Mouse (Mus musculus): ENCODE data around the gene Ngly1. TPM values are rescaled to one million over a fixed set of nuclear protein-coding genes. Genes with fewer than 3 reads are reported as not detected.

The Ngly1 gene
- polyA plus RNA-seq, 1 experiment from 2014 or later: 44.9 TPM

GRCm38 (mm10) chr14:16283966-16284365, 34.9 kb downstream of the Ngly1 start:
- Histone ChIP-seq H3K4me3 (replicated peaks; ENCODE audit: low read length) (no peak overlapping the region), H3K9ac (ENCODE audit: low read length) (no peak overlapping the region), H3K27me3 (ENCODE audit: control insufficient read depth, insufficient read depth, low read length) (no peaks in the 10 kb centered on the region), H3K4me1 (ENCODE audit: control insufficient read depth, insufficient read depth, low read length) (no peaks in the 10 kb centered on the region), H3K9me3 (replicated peaks; ENCODE audit: control insufficient read depth, low read length) (no peaks in the 10 kb centered on the region), H3K27ac (ENCODE audit: low read length) (no peak overlapping the region), H3K36me3 (ENCODE audit: control insufficient read depth, insufficient read depth, low read length) (peaks cover 3% of the 10 kb centered on the region; the same call in 1 of the 2 replicates), H3K4me2 (ENCODE audit: low read depth, low read length) (no peak overlapping the region)
- no peak for ATAC-seq (ENCODE audit: insufficient read depth, low FRiP score)
- 85% methylated on average over 4 of the region's 4 CpGs for WGBS

DNA sequence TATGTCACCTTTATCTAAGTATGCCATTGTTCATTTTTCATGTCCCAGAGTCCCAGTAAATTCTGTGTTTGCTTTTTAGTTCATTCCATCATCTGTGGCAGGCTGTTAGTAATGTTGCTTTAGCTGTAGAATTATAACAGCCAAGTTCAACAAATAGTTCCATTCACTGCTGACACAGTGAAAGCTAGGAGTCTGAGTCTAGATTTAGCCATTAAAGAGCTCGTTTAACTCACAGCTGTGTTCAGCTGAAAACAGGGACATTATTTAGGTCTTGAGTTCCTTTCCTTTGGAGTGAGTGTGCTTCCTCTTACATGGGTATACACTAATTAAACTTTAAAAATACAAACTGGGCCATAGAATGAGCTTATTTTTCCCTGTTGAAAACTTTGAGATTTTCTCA, 43.3 kb downstream of the Ngly1 start:
- Histone ChIP-seq H3K27me3 (ENCODE audit: control insufficient read depth, insufficient read depth, low read length) (no peaks in the 10 kb centered on the region), H3K9ac (ENCODE audit: low read length) (no peak overlapping the region), H3K9me3 (replicated peaks; ENCODE audit: control insufficient read depth, low read length) (no peaks in the 10 kb centered on the region), H3K4me2 (ENCODE audit: low read depth, low read length) (no peak overlapping the region), H3K36me3 (ENCODE audit: control insufficient read depth, insufficient read depth, low read length) (peaks cover 5% of the 10 kb centered on the region; the same call in 1 of the 2 replicates), H3K4me3 (replicated peaks; ENCODE audit: low read length) (no peak overlapping the region), H3K27ac (ENCODE audit: low read length) (no peak overlapping the region), H3K4me1 (ENCODE audit: control insufficient read depth, insufficient read depth, low read length) (no peaks in the 10 kb centered on the region)
- no peak for ATAC-seq (ENCODE audit: insufficient read depth, low FRiP score)
- WGBS: 23% methylated on average over 1 of the region's 1 CpGs

DNA sequence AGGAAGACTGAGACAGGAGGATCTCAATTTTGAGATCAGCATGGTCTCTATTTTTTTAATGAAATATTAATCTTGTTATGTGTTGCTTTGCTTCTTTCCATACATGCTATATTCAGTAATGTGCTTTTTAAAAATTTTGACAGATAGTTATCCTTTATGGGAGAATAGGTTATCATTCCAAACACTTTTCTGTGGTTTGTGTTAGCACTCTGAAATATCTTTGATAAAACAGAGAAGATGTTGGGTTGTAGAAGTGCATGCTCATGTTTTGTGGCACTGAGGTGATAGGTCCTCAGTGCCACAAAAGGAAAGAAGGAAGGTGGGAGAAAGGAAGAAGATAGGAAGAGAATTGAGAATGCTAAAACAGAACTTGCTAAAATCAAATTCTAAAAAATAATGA, 43.9 kb downstream of the Ngly1 start:
- Histone ChIP-seq H3K27me3 (ENCODE audit: control insufficient read depth, insufficient read depth, low read length) (no peaks in the 10 kb centered on the region), H3K27ac (ENCODE audit: low read length) (no peak overlapping the region), H3K4me2 (ENCODE audit: low read depth, low read length) (no peak overlapping the region), H3K36me3 (ENCODE audit: control insufficient read depth, insufficient read depth, low read length) (peaks cover 5% of the 10 kb centered on the region; the same call in 1 of the 2 replicates), H3K4me1 (ENCODE audit: control insufficient read depth, insufficient read depth, low read length) (no peaks in the 10 kb centered on the region), H3K9ac (ENCODE audit: low read length) (no peak overlapping the region), H3K9me3 (replicated peaks; ENCODE audit: control insufficient read depth, low read length) (no peaks in the 10 kb centered on the region), H3K4me3 (replicated peaks; ENCODE audit: low read length) (no peak overlapping the region)
- no peak for ATAC-seq (ENCODE audit: insufficient read depth, low FRiP score)

DNA sequence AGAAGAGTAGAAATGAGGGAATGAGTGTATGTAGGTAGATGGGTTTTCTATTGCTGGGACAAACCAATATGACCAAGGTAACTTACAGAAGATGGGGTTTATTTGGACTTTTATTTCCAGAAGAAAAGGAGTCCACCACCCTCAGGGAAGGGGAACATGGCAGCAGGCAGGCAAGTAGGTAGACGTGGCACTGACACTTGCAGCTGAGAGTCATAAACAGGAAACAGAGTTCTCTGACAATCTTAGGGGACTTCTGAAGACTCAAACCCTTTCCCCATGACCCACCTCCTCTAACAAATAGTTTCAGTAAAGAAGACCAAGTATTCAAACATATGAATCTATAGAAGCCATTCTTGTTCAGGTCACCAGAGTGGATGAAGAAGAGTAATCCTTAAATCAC, 44.8 kb downstream of the Ngly1 start:
- no peaks in the 10 kb centered on the region for H3K27me3 ChIP-seq (ENCODE audit: control insufficient read depth, insufficient read depth, low read length)
- WGBS: 76% methylated on average over 1 of the region's 1 CpGs
- no peak overlapping the region for H3K9ac ChIP-seq (ENCODE audit: low read length)
- H3K4me3 ChIP-seq (replicated peaks; ENCODE audit: low read length): no peak overlapping the region
- H3K4me2 ChIP-seq (ENCODE audit: low read depth, low read length): no peak overlapping the region
- no peak for ATAC-seq (ENCODE audit: insufficient read depth, low FRiP score)
- H3K9me3 ChIP-seq (replicated peaks; ENCODE audit: control insufficient read depth, low read length): no peaks in the 10 kb centered on the region
- peaks cover 5% of the 10 kb centered on the region; the same call in 1 of the 2 replicates for H3K36me3 ChIP-seq (ENCODE audit: control insufficient read depth, insufficient read depth, low read length)
- no peak overlapping the region for H3K27ac ChIP-seq (ENCODE audit: low read length)
- no peaks in the 10 kb centered on the region for H3K4me1 ChIP-seq (ENCODE audit: control insufficient read depth, insufficient read depth, low read length)

DNA sequence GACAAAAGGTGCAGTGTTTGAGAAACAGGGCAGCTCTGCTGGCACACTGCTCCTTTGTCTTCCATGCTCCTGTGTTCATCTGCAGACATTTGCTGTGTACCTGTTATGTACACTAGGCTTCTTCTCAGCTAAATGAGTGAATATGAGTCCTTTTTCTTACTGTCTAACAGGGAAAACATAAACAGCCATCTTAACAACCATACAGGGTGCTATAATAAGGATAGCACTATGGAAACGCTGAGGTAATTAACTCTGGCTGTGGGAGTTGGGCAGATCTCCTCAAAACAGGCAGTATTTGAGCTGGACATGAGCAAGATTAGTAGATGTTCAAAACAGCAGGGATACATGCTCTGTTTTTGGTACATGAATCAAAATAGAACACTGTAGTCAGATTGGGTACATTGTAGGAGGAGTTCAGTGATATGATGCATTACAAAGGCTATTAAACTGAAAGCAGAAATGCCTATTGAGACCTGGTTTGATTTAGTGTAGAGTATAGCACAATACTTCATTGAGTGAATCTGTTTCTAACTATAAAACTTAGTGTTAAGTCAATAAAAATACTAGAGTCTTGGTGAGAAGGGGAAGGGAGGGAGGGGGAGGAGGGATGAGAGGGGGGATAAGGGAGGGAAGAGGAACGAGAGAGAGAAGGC, 47.9 kb downstream of the Ngly1 start:
- Histone ChIP-seq H3K4me1 (ENCODE audit: control insufficient read depth, insufficient read depth, low read length) (no peaks in the 10 kb centered on the region), H3K4me3 (replicated peaks; ENCODE audit: low read length) (no peak overlapping the region), H3K27me3 (ENCODE audit: control insufficient read depth, insufficient read depth, low read length) (no peaks in the 10 kb centered on the region), H3K27ac (ENCODE audit: low read length) (no peak overlapping the region), H3K4me2 (ENCODE audit: low read depth, low read length) (no peak overlapping the region), H3K9ac (ENCODE audit: low read length) (no peak overlapping the region), H3K36me3 (ENCODE audit: control insufficient read depth, insufficient read depth, low read length) (peaks cover 5% of the 10 kb centered on the region; the same call in 1 of the 2 replicates), H3K9me3 (replicated peaks; ENCODE audit: control insufficient read depth, low read length) (no peaks in the 10 kb centered on the region)
- ATAC-seq (ENCODE audit: insufficient read depth, low FRiP score): no peak
- WGBS: 73% methylated on average over 2 of the region's 2 CpGs

DNA sequence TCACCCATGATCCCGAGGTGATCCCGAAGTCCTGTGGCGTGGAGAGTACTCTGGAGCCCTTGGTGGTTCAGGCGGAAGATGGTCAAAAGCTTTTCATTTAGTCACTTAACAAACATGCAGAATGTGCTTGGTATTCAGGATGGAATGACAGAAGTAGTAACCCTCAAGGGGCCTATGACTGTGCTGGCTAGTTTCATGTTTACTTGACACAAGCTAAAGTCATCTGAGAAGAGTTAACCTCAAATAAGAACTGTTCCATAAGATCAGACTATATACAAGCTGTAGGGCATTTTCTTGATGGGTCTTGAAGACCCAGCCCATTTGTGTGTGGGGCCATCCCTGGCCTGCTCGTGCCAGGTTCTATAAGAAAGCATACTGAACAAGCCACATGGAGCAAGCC, 52.7 kb downstream of the Ngly1 start:
- Histone ChIP-seq H3K9ac (ENCODE audit: low read length) (no peak overlapping the region), H3K4me3 (replicated peaks; ENCODE audit: low read length) (no peak overlapping the region), H3K4me2 (ENCODE audit: low read depth, low read length) (no peak overlapping the region), H3K9me3 (replicated peaks; ENCODE audit: control insufficient read depth, low read length) (no peaks in the 10 kb centered on the region), H3K36me3 (ENCODE audit: control insufficient read depth, insufficient read depth, low read length) (0 out of 2 replicates have a peak, but pooled peaks cover 5% of the 10 kb centered on the region), H3K27ac (ENCODE audit: low read length) (no peak overlapping the region), H3K4me1 (ENCODE audit: control insufficient read depth, insufficient read depth, low read length) (no peaks in the 10 kb centered on the region), H3K27me3 (ENCODE audit: control insufficient read depth, insufficient read depth, low read length) (no peaks in the 10 kb centered on the region)
- WGBS: 96% methylated on average over 5 of the region's 5 CpGs
- no peak for ATAC-seq (ENCODE audit: insufficient read depth, low FRiP score)

DNA sequence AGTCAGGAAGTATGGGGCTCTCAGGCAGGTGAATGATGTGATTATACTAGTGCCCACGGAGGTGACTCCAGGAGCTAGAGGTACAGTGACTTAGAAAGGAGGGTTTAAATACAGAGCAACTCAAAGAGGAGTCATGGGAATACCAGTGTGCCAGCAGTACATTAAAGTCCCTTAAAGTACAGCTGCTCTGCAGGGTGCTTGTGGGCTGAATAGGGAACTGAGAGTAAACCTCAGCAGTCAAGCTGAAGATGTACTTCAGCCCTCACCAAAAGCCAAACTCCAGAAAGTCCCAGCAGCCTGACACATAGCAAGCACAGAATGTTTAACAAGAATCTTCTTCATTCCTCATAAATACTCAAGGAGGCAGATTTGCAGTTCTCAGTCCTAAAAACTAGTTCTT, 53.6 kb downstream of the Ngly1 start:
- H3K36me3 ChIP-seq (ENCODE audit: control insufficient read depth, insufficient read depth, low read length): 0 out of 2 replicates have a peak, but pooled peaks cover 5% of the 10 kb centered on the region
- ATAC-seq (ENCODE audit: insufficient read depth, low FRiP score): no peak
- H3K9ac ChIP-seq (ENCODE audit: low read length): no peak overlapping the region
- H3K4me2 ChIP-seq (ENCODE audit: low read depth, low read length): no peak overlapping the region
- WGBS: 57% methylated on average over 1 of the region's 1 CpGs
- H3K9me3 ChIP-seq (replicated peaks; ENCODE audit: control insufficient read depth, low read length): no peaks in the 10 kb centered on the region
- H3K4me3 ChIP-seq (replicated peaks; ENCODE audit: low read length): no peak overlapping the region
- no peak overlapping the region for H3K27ac ChIP-seq (ENCODE audit: low read length)
- no peaks in the 10 kb centered on the region for H3K4me1 ChIP-seq (ENCODE audit: control insufficient read depth, insufficient read depth, low read length)
- no peaks in the 10 kb centered on the region for H3K27me3 ChIP-seq (ENCODE audit: control insufficient read depth, insufficient read depth, low read length)

DNA sequence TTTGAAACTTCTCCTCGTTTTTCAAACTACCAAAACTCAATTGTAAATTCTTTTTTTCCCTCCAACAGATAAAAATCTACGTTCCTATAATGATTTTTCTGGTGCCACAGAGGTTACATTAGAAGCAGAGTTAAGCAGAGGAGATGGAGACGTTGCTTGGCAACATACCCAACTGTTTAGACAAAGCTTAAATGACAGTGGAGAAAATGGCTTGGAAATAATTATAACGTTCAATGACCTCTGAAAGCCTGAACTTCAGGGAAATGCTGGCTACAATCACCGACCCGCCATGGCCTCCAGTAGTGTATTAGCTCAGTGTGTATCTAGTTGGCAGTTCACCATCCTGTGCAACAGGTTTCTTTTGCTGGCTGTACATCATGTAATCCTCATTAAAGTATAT, 61.7 kb downstream of the Ngly1 start:
- Histone ChIP-seq H3K27me3 (ENCODE audit: control insufficient read depth, insufficient read depth, low read length) (no peaks in the 10 kb centered on the region), H3K36me3 (ENCODE audit: control insufficient read depth, insufficient read depth, low read length) (no peaks in the 10 kb centered on the region), H3K27ac (ENCODE audit: low read length) (no peak overlapping the region), H3K9ac (ENCODE audit: low read length) (no peak overlapping the region), H3K4me1 (ENCODE audit: control insufficient read depth, insufficient read depth, low read length) (no peaks in the 10 kb centered on the region), H3K9me3 (replicated peaks; ENCODE audit: control insufficient read depth, low read length) (no peaks in the 10 kb centered on the region), H3K4me2 (ENCODE audit: low read depth, low read length) (no peak overlapping the region), H3K4me3 (replicated peaks; ENCODE audit: low read length) (no peak overlapping the region)
- ATAC-seq (ENCODE audit: insufficient read depth, low FRiP score): no peak
- 29% methylated on average over 6 of the region's 6 CpGs for WGBS

DNA sequence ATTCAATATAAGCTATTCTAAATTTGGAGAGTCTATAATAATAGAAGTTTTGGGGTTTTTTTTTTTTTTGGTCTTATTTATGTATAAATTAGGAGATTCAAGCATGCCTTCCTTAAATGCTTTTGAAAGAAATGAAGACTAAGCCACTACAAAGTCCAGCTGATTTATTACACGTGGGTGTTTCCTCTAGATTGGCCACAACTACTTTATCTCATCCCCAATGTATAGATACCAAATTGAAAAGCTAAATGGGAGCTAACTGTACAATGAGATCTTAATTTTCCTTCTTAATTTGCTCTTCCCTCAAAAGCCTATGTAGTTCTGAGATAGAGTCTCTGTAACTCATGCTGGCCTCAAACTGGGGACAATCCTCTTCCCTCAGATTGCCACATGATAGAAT, 63.5 kb downstream of the Ngly1 start:
- Histone ChIP-seq H3K9ac (ENCODE audit: low read length) (no peak overlapping the region), H3K4me3 (replicated peaks; ENCODE audit: low read length) (no peak overlapping the region), H3K36me3 (ENCODE audit: control insufficient read depth, insufficient read depth, low read length) (no peaks in the 10 kb centered on the region), H3K4me1 (ENCODE audit: control insufficient read depth, insufficient read depth, low read length) (no peaks in the 10 kb centered on the region), H3K4me2 (ENCODE audit: low read depth, low read length) (no peak overlapping the region), H3K9me3 (replicated peaks; ENCODE audit: control insufficient read depth, low read length) (no peaks in the 10 kb centered on the region), H3K27me3 (ENCODE audit: control insufficient read depth, insufficient read depth, low read length) (no peaks in the 10 kb centered on the region), H3K27ac (ENCODE audit: low read length) (no peak overlapping the region)
- no peak for ATAC-seq (ENCODE audit: insufficient read depth, low FRiP score)
- WGBS: 71% methylated on average over 1 of the region's 1 CpGs

Measured in stomach, embryonic 16.5 days (tissue).